Mouse (Mus musculus) C2C12 (cell line): ENCODE results near the gene Sdk1.

Experiments
- CEBPB ChIP-seq: IDR thresholded peaks from one replicate; pipeline ENCODE4 v1.6.1; 2011; ENCODE audit warnings: low read depth, mild to moderate bottlenecking, control low read depth, moderate library complexity
- CTCF ChIP-seq: IDR thresholded peaks from one replicate; pipeline ENCODE4 v1.5.1; 2011; ENCODE audit not compliant: control insufficient read depth, insufficient read depth, insufficient read length
- MAX ChIP-seq: IDR thresholded peaks from one replicate; pipeline ENCODE4 v1.6.1; 2011; ENCODE audit warnings: mild to moderate bottlenecking, control low read depth
- MYOD1 ChIP-seq: IDR thresholded peaks from one replicate; pipeline ENCODE4 v1.6.1; 2011; ENCODE audit warnings: low read depth; ENCODE audit not compliant: control insufficient read depth, insufficient read length
- MYOG ChIP-seq: IDR thresholded peaks from one replicate; pipeline ENCODE4 v1.6.1; 2011; ENCODE audit not compliant: control insufficient read depth, insufficient read length; ENCODE audit errors: extremely low read depth
- USF1 ChIP-seq: IDR thresholded peaks from one replicate; pipeline ENCODE4 v1.6.1; 2011; ENCODE audit warnings: low read depth, mild to moderate bottlenecking, control low read depth, moderate library complexity

DNA sequence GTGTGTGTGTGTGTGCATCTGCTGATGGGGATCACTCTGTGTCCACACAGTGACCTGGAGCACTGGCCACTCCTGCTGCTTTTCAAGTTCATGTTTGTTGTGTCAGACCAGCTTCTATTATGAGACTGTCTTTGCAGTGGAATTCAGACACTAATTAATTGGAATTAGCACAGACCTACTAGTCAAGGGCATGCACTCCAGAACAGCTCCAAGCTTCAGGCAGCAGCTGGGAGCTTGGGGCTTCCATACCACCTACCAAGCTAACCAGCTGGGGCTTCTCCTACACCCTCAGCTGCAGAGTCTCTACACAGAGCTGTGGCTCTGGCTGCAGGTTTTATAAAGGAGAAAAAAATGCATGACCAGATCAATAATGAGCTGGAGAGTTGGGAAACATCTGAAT is 729.8 kb downstream of the Sdk1 start:
- TF ChIP-seq CTCF (no peak), MAX (no peak), USF1 (no peak), CEBPB (no peak), MYOD1 (no peak), MYOG (no peak)
